Mouse (Mus musculus) midbrain, postnatal 0 days (tissue): ENCODE measurements around the gene Yars. TPM values are rescaled to one million over a fixed set of nuclear protein-coding genes. Genes with fewer than 3 reads are reported as not detected.

Experiments
- ATAC-seq: fragments of 200-750 bp; cut with Nextera tagmentation; 2 replicates; pipeline ENCODE4 v1.8.0; 2017; ENCODE audit warnings: moderate number of reproducible peaks, mild to moderate bottlenecking, moderate TSS enrichment, moderate library complexity; ENCODE audit not compliant: low FRiP score
- DNase-seq: peaks from one replicate; pipeline ENCODE4 v3.0.0-alpha.2; 2015; ENCODE audit warnings: low spot score
- H3K27ac ChIP-seq: fragments of 300-500 bp; sonication (generic); 2 replicates; pipeline ENCODE4 v1.5.1; 2014; ENCODE audit warnings: low read depth, mild to moderate bottlenecking, low read length, mixed read lengths
- H3K27me3 ChIP-seq: fragments of 300-500 bp; sonication (generic); 2 replicates; pipeline ENCODE4 v1.6.1; 2014; ENCODE audit warnings: low read length, control low read depth, mixed read lengths; ENCODE audit not compliant: insufficient read depth
- H3K36me3 ChIP-seq: fragments of 300-500 bp; sonication (generic); 2 replicates; pipeline ENCODE4 v1.6.1; 2014; ENCODE audit warnings: low read length, control low read depth, mixed read lengths; ENCODE audit not compliant: insufficient read depth
- H3K4me1 ChIP-seq: fragments of 300-500 bp; sonication (generic); 2 replicates; pipeline ENCODE4 v1.6.1; 2014; ENCODE audit warnings: mild to moderate bottlenecking, control low read depth, antibody characterized with exemption, low read length, mixed read lengths; ENCODE audit not compliant: insufficient read depth
- H3K4me2 ChIP-seq: fragments of 300-500 bp; sonication (generic); 2 replicates; pipeline ENCODE4 v1.6.1; 2014; ENCODE audit warnings: low read depth, mild to moderate bottlenecking, low read length, mixed read lengths; ENCODE audit not compliant: poor library complexity, severe bottlenecking
- H3K4me3 ChIP-seq: fragments of 300-500 bp; sonication (generic); 2 replicates; pipeline ENCODE4 v1.5.1; 2014; ENCODE audit warnings: low read depth, mild to moderate bottlenecking, low read length, moderate library complexity
- H3K9ac ChIP-seq: fragments of 300-500 bp; sonication (generic); replicated peaks from 2 replicates; pipeline ENCODE4 v1.6.1; 2014; ENCODE audit warnings: mild to moderate bottlenecking, low read length, moderate library complexity, mixed read lengths; ENCODE audit not compliant: poor library complexity, severe bottlenecking
- H3K9me3 ChIP-seq: fragments of 300-500 bp; sonication (generic); 2 replicates; pipeline ENCODE4 v1.6.1; 2016; ENCODE audit warnings: low read length, control low read depth
- CTCF ChIP-seq: IDR thresholded peaks from 2 replicates; pipeline ENCODE4 v1.5.1; 2016; ENCODE audit warnings: antibody characterized with exemption, mild to moderate bottlenecking
- WGBS: fragments of 180-500 bp; shearing (Covaris S2); extraction: QIAGEN DNeasy Blood & Tissue Kit; methylation state at CpG from one replicate; pipeline ENCODE4 v1.1.7; 2014; 5-methylcytosine and 5-hydroxymethylcytosine counted together
- polyA plus RNA-seq: library from polyadenylated mRNA; unstranded; fragments of >200 nt; fragmentation: Nextera tagmentation; extraction: Ambion mirVana; gene quantifications from 2 replicates; pipeline ENCODE4 v1.2.1, GENCODE M21; 2015
- total RNA-seq: library from RNA; depleted of rRNA; stranded (reverse); fragments of >200 nt; gene quantifications from 2 replicates; pipeline ENCODE4 v1.2.3, GENCODE M21; 2014; rRNA removed

The Yars gene
- total RNA-seq (66.8 and 81.9 TPM in 2 replicates), polyA plus RNA-seq (107 and 111 TPM in 2 replicates)

GRCm38 (mm10) chr4:129189542-129190519 is at the start of gene Yars, which contains the start of gene S100pbp:
Gene Yars (plus strand): TSS chr4:129189760.
Gene S100pbp (minus strand): TSS chr4:129189727.
- peak; percentile 50 for TF ChIP-seq CTCF
- under 1% methylated on average over 55 of the region's 58 CpGs for WGBS
- H3K27me3 ChIP-seq, result no peaks in the 10 kb centered on the region
- peak within 1 kb of the TSS; percentile 88 for H3K4me3 ChIP-seq
- no peaks in the 10 kb centered on the region for H3K36me3 ChIP-seq
- H3K4me1 ChIP-seq, result peaks cover 8% of the 10 kb centered on the region; the same call in 1 of the 2 replicates
- peak within 1 kb of the TSS; percentile 81 for H3K4me2 ChIP-seq
- H3K27ac ChIP-seq, result peak within 1 kb of the TSS; percentile 90
- ATAC-seq (peak; percentile 92), DNase-seq (peak; percentile 99)
- no peaks in the 10 kb centered on the region for H3K9me3 ChIP-seq
- peak within 1 kb of the TSS; percentile 91 for H3K9ac ChIP-seq

GRCm38 (mm10) chr4:129140808-129141207 is 48.8 kb upstream of the Yars start:
- ATAC-seq, result no peak
- WGBS, result 81% methylated on average over 4 of the region's 4 CpGs

GRCm38 (mm10) chr4:129141560-129142438 is 47.8 kb upstream of the Yars start:
- Histone ChIP-seq H3K36me3 (0 out of 2 replicates have a peak, but pooled peaks cover 6% of the 10 kb centered on the region), H3K27ac (no peak overlapping the region), H3K4me2 (no peak overlapping the region), H3K9ac (no peak overlapping the region), H3K27me3 (no peaks in the 10 kb centered on the region), H3K4me1 (peaks cover 7% of the 10 kb centered on the region; the same call in 1 of the 2 replicates), H3K4me3 (no peak overlapping the region), H3K9me3 (no peaks in the 10 kb centered on the region)
- TF ChIP-seq CTCF, result no peak
- no peak for DNase-seq
- ATAC-seq, result no peak
- 62% methylated on average over 17 of the region's 17 CpGs for WGBS

More at GRCm38 (mm10) chr4:129140808-129141207, 48.8 kb upstream of the Yars start:
- DNase-seq, result no peak
- Histone ChIP-seq H3K9ac (no peak overlapping the region), H3K36me3 (0 out of 2 replicates have a peak, but pooled peaks cover 6% of the 10 kb centered on the region), H3K4me1 (peaks cover 7% of the 10 kb centered on the region; the same call in 1 of the 2 replicates), H3K4me3 (no peak overlapping the region), H3K4me2 (no peak overlapping the region), H3K9me3 (no peaks in the 10 kb centered on the region), H3K27me3 (no peaks in the 10 kb centered on the region), H3K27ac (no peak overlapping the region)
- TF ChIP-seq CTCF, result no peak

GRCm38 (mm10) chr4:129142439-129143045 is 47.0 kb upstream of the Yars start:
- Histone ChIP-seq H3K9me3 (no peaks in the 10 kb centered on the region), H3K27ac (no peak overlapping the region), H3K4me3 (no peak overlapping the region), H3K27me3 (no peaks in the 10 kb centered on the region), H3K4me2 (no peak overlapping the region), H3K4me1 (peaks cover 7% of the 10 kb centered on the region; the same call in 1 of the 2 replicates), H3K36me3 (0 out of 2 replicates have a peak, but pooled peaks cover 6% of the 10 kb centered on the region), H3K9ac (no peak overlapping the region)
- WGBS, result 84% methylated on average over 11 of the region's 11 CpGs
- ATAC-seq (no peak), DNase-seq (no peak)
- TF ChIP-seq CTCF, result no peak

GRCm38 (mm10) chr4:129143509-129143908 is 46.1 kb upstream of the Yars start:
- no peak for TF ChIP-seq CTCF
- no peak overlapping the region for H3K9ac ChIP-seq
- no peaks in the 10 kb centered on the region for H3K27me3 ChIP-seq
- H3K4me1 ChIP-seq, result peaks cover 7% of the 10 kb centered on the region; the same call in 1 of the 2 replicates
- DNase-seq (no peak), ATAC-seq (no peak)
- H3K36me3 ChIP-seq, result 0 out of 2 replicates have a peak, but pooled peaks cover 6% of the 10 kb centered on the region
- no peak overlapping the region for H3K4me3 ChIP-seq
- no peak overlapping the region for H3K4me2 ChIP-seq
- no peak overlapping the region for H3K27ac ChIP-seq
- WGBS, result 80% methylated on average over 5 of the region's 5 CpGs
- no peaks in the 10 kb centered on the region for H3K9me3 ChIP-seq
